Mouse (Mus musculus): Measurements from ENCODE around the gene Rap1gds1. TPM values are rescaled to one million over a fixed set of nuclear protein-coding genes. Genes with fewer than 3 reads are reported as not detected.

Rap1gds1 gene
- polyA plus RNA-seq, 1 experiment = 40.1 TPM

DNA sequence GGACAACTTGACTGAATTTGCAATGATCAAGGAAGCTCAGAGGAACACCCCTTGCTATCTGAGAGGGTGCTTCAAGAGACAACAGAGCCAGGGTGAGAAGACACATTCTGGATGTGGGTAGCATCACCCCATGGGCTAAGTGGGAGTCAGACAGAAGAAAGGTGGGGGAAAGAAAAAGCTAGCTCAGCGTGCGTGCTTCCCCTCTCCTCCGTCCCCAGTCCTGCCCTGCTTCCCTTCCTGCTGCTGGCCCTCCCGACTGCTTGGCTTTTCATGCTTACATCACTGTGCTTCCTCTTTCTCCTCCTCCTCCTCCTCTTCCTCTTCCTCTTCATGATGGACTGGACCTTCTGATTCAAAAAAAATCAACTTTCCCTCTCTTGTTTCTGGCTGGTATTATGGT, 33.1 kb downstream of the Rap1gds1 start:
- peaks cover 5% of the 10 kb centered on the region for H3K36me3 ChIP-seq (ENCODE audit: control insufficient read depth, insufficient read depth)
- TF ChIP-seq E2F4 (IDR thresholded peaks at IDR 0.05; ENCODE audit: insufficient read depth) = no peak
- TF ChIP-seq TCF12 (IDR thresholded peaks at IDR 0.05; ENCODE audit: insufficient read depth, poor library complexity, severe bottlenecking) = no peak
- no peak for TF ChIP-seq MAX (IDR thresholded peaks at IDR 0.05; ENCODE audit: low read depth)
- TF ChIP-seq MYOG (IDR thresholded peaks at IDR 0.05; ENCODE audit: control insufficient read depth in 1 of 3, insufficient read depth in 1 of 3, insufficient read length in 2 of 3, low read depth in 2 of 3) = no peak
- no peak for TF ChIP-seq POLR2AphosphoS2 (IDR thresholded peaks at IDR 0.05; ENCODE audit: insufficient read length, low read depth)
- no peak for TF ChIP-seq USF1 (IDR thresholded peaks at IDR 0.05; ENCODE audit: low read depth)
- H3ac ChIP-seq (ENCODE audit: control insufficient read depth, insufficient read length) = no peak overlapping the region
- no peaks in the 10 kb centered on the region for H3K27me3 ChIP-seq (ENCODE audit: control insufficient read depth, insufficient read depth, insufficient read length)
- H3K79me2 ChIP-seq (ENCODE audit: control insufficient read depth, insufficient read depth) = peaks cover 41% of the 10 kb centered on the region
- H3K4me2 ChIP-seq (ENCODE audit: low read depth) = no peak overlapping the region
- no peak overlapping the region for H3K4me3 ChIP-seq

DNA sequence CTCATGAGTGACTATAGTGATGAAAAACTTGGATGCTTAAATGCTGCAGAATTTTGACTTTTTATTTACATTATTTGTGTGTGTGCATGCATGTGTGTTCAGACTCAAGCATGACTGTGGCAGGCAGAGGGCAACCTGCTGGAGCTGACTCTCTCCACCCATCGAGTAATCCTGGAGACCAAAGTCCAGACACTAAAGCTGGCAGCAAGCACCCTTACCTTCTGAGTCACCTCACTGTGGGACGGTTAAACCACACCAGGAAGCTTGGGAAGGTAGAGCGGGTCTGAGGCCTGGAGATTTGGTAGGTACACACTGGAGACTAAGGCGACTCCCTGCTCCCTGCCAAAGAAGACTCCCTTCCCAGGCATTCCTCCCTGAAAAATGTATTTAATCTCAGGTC, 38.0 kb downstream of the Rap1gds1 start:
- H3ac ChIP-seq (ENCODE audit: control insufficient read depth, insufficient read length) = no peak overlapping the region

DNA sequence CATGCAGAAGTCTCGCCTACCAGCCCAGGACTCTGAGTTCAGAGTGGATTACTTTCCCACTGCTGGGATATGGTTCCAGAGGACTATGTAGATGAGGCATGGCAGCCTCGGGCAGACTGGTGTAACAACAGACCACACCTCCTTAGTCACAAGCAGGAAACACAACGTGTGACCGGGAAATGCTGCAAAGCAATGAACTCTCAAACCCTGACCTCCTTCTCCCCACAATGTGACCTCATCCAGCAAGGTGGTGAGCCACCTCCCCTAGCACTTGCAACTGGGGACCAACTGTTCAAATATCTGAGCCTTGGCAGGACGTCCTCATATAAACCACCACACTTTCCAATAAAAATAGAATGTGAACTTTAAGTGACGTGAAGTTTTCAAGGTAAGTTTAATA, 41.8 kb downstream of the Rap1gds1 start:
- no peaks in the 10 kb centered on the region for H3K36me3 ChIP-seq (ENCODE audit: control insufficient read depth, insufficient read depth)
- no peak overlapping the region for H3K4me2 ChIP-seq (ENCODE audit: low read depth)
- no peaks in the 10 kb centered on the region for H3K27me3 ChIP-seq (ENCODE audit: control insufficient read depth, insufficient read depth, insufficient read length)
- no peak for TF ChIP-seq MYOD1 (IDR thresholded peaks at IDR 0.05; ENCODE audit: control insufficient read depth in 1 of 3, insufficient read length in 2 of 3, low read depth in 2 of 3)
- TF ChIP-seq MYOG (IDR thresholded peaks at IDR 0.05; ENCODE audit: control insufficient read depth in 1 of 3, insufficient read depth in 1 of 3, insufficient read length in 2 of 3, low read depth in 2 of 3) = no peak
- no peak for TF ChIP-seq TCF3 (IDR thresholded peaks at IDR 0.05; ENCODE audit: insufficient read length, low read depth)
- no peak for TF ChIP-seq POLR2AphosphoS2 (IDR thresholded peaks at IDR 0.05; ENCODE audit: insufficient read length, low read depth)
- TF ChIP-seq REST (IDR thresholded peaks at IDR 0.05; ENCODE audit: insufficient read depth, insufficient read length) = no peak
- no peak for TF ChIP-seq CEBPB (IDR thresholded peaks at IDR 0.05; ENCODE audit: insufficient read depth, poor library complexity, severe bottlenecking)
- TF ChIP-seq MAX (IDR thresholded peaks at IDR 0.05; ENCODE audit: low read depth) = no peak
- TF ChIP-seq E2F4 (IDR thresholded peaks at IDR 0.05; ENCODE audit: insufficient read depth) = no peak
- no peak for TF ChIP-seq SRF (IDR thresholded peaks at IDR 0.05; ENCODE audit: control insufficient read depth, insufficient read length, low read depth)
- no peak for TF ChIP-seq POLR2A (IDR thresholded peaks at IDR 0.05; ENCODE audit: insufficient read length, low read depth)
- no peak for TF ChIP-seq TCF12 (IDR thresholded peaks at IDR 0.05; ENCODE audit: insufficient read depth, poor library complexity, severe bottlenecking)
- TF ChIP-seq USF1 (IDR thresholded peaks at IDR 0.05; ENCODE audit: low read depth) = no peak
- no peak overlapping the region for H3ac ChIP-seq (ENCODE audit: control insufficient read depth, insufficient read length)
- H3K4me3 ChIP-seq = no peak overlapping the region
- H3K79me2 ChIP-seq (ENCODE audit: control insufficient read depth, insufficient read depth) = peaks cover 13% of the 10 kb centered on the region

More for the DNA sequence above, 38.0 kb downstream of the Rap1gds1 start:
- no peak overlapping the region for H3K4me2 ChIP-seq (ENCODE audit: low read depth)
- H3K4me3 ChIP-seq = no peak overlapping the region
- no peaks in the 10 kb centered on the region for H3K27me3 ChIP-seq (ENCODE audit: control insufficient read depth, insufficient read depth, insufficient read length)
- H3K79me2 ChIP-seq (ENCODE audit: control insufficient read depth, insufficient read depth) = peaks cover 21% of the 10 kb centered on the region
- TF ChIP-seq E2F4 (IDR thresholded peaks at IDR 0.05; ENCODE audit: insufficient read depth) = no peak
- no peak for TF ChIP-seq MYOD1 (IDR thresholded peaks at IDR 0.05; ENCODE audit: control insufficient read depth in 1 of 3, insufficient read length in 2 of 3, low read depth in 2 of 3)
- TF ChIP-seq REST (IDR thresholded peaks at IDR 0.05; ENCODE audit: insufficient read depth, insufficient read length) = no peak
- TF ChIP-seq TCF3 (IDR thresholded peaks at IDR 0.05; ENCODE audit: insufficient read length, low read depth) = no peak
- no peaks in the 10 kb centered on the region for H3K36me3 ChIP-seq (ENCODE audit: control insufficient read depth, insufficient read depth)

DNA sequence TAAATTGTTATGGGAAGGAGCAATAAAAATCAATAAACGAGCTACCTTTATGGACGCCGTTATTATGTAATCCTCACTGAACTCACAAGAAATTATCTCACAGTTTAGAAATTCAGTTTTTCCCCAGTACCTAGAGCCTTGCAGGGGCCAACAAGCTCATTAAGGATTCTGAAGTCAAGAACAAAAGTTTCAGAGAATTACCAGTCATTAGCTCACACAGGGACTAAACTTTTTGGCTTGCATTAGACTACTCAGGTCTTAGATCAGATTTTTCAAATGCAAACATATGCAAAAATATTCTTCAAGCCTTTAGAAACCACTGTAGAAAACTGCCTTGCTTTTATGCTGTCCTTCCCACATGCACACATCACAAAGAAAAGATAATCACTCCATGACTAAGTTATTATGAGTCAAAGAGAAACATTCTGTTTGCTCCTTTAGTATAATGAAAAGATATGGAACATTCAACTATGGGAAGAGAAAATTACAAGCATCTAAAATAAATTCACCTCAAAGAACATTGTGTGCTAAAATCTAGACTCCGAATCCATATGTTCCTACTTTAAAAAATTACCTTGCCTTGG, 44.3 kb downstream of the Rap1gds1 start:
- H3ac ChIP-seq (ENCODE audit: control insufficient read depth, insufficient read length) = no peak overlapping the region
- H3K4me2 ChIP-seq (ENCODE audit: low read depth) = no peak overlapping the region
- no peaks in the 10 kb centered on the region for H3K27me3 ChIP-seq (ENCODE audit: control insufficient read depth, insufficient read depth, insufficient read length)
- peaks cover 22% of the 10 kb centered on the region for H3K79me2 ChIP-seq (ENCODE audit: control insufficient read depth, insufficient read depth)
- no peaks in the 10 kb centered on the region for H3K36me3 ChIP-seq (ENCODE audit: control insufficient read depth, insufficient read depth)
- TF ChIP-seq MYOG (IDR thresholded peaks at IDR 0.05; ENCODE audit: control insufficient read depth in 1 of 3, insufficient read depth in 1 of 3, insufficient read length in 2 of 3, low read depth in 2 of 3) = no peak
- TF ChIP-seq CEBPB (IDR thresholded peaks at IDR 0.05; ENCODE audit: insufficient read depth, poor library complexity, severe bottlenecking) = no peak
- no peak for TF ChIP-seq REST (IDR thresholded peaks at IDR 0.05; ENCODE audit: insufficient read depth, insufficient read length)
- TF ChIP-seq MYOD1 (IDR thresholded peaks at IDR 0.05; ENCODE audit: control insufficient read depth in 1 of 3, insufficient read length in 2 of 3, low read depth in 2 of 3) = no peak
- no peak overlapping the region for H3K4me3 ChIP-seq

DNA sequence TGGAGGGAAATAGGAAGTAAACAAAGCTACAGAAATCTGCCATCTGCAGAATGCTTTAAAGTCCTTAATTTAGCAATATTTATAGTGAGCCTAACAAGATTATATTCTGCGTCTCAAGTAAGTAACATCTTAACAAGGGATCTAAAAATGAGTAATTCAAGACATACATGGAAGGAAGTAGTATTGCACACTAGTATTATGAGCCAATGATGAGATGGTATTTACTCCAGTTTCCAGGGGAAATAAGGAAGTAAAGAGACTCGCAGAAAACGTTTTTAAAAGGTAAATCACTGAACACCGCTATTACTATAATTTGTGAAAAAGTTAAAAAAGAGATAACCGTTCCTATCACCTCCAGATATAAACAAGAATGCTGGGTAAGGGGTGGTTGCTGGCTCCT, 49.9 kb downstream of the Rap1gds1 start:
- Histone ChIP-seq H3K36me3 (ENCODE audit: control insufficient read depth, insufficient read depth) (no peaks in the 10 kb centered on the region), H3ac (ENCODE audit: control insufficient read depth, insufficient read length) (no peak overlapping the region), H3K27me3 (ENCODE audit: control insufficient read depth, insufficient read depth, insufficient read length) (no peaks in the 10 kb centered on the region), H3K79me2 (ENCODE audit: control insufficient read depth, insufficient read depth) (peaks cover 22% of the 10 kb centered on the region), H3K4me2 (ENCODE audit: low read depth) (no peak overlapping the region), H3K4me3 (no peak overlapping the region)
- TF ChIP-seq MYOD1 (IDR thresholded peaks at IDR 0.05; ENCODE audit: control insufficient read depth in 1 of 3, insufficient read length in 2 of 3, low read depth in 2 of 3) (no peak), POLR2AphosphoS2 (IDR thresholded peaks at IDR 0.05; ENCODE audit: insufficient read length, low read depth) (no peak), SRF (IDR thresholded peaks at IDR 0.05; ENCODE audit: control insufficient read depth, insufficient read length, low read depth) (no peak), TCF3 (IDR thresholded peaks at IDR 0.05; ENCODE audit: insufficient read length, low read depth) (no peak), CEBPB (IDR thresholded peaks at IDR 0.05; ENCODE audit: insufficient read depth, poor library complexity, severe bottlenecking) (no peak), MYOG (IDR thresholded peaks at IDR 0.05; ENCODE audit: control insufficient read depth in 1 of 3, insufficient read depth in 1 of 3, insufficient read length in 2 of 3, low read depth in 2 of 3) (no peak), TCF12 (IDR thresholded peaks at IDR 0.05; ENCODE audit: insufficient read depth, poor library complexity, severe bottlenecking) (no peak), REST (IDR thresholded peaks at IDR 0.05; ENCODE audit: insufficient read depth, insufficient read length) (no peak), MAX (IDR thresholded peaks at IDR 0.05; ENCODE audit: low read depth) (no peak), POLR2A (IDR thresholded peaks at IDR 0.05; ENCODE audit: insufficient read length, low read depth) (no peak), USF1 (IDR thresholded peaks at IDR 0.05; ENCODE audit: low read depth) (no peak), E2F4 (IDR thresholded peaks at IDR 0.05; ENCODE audit: insufficient read depth) (no peak)

Data from myocyte (in vitro differentiated cells).